Mouse (Mus musculus) right cerebral cortex, postnatal 4 days (tissue): Measurements from ENCODE around the gene Mrpl27.
"Not testable (repeated sequence)": the region's sequence is repeated elsewhere in the genome, so short reads cannot be mapped to it uniquely, and the experiment has no call there.

Experiments
- DNase-seq: peaks from one replicate; pipeline ENCODE4 v3.0.0-alpha.2; 2022

The Mrpl27 gene

DNA sequence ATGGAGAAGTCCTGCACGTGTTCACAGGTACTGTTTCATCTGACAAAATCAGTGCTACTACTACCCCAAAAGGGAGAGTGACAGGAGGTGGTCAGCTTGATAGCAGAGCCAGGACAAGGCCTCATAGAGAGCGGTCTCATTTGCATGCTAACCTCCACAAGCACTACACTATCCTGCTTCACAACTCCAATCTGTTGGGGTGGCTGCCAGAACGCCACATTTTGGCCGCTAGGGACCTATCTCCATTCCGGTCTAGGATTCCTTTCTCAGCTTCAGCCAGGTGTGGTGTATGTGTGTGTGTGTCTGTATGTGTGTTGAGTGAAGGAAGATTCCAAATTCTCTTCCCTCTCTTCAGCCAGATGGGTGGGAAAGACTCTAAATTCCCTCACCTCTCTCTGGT lies 21.9 kb downstream of the Mrpl27 start:
- no peak for DNase-seq

DNA sequence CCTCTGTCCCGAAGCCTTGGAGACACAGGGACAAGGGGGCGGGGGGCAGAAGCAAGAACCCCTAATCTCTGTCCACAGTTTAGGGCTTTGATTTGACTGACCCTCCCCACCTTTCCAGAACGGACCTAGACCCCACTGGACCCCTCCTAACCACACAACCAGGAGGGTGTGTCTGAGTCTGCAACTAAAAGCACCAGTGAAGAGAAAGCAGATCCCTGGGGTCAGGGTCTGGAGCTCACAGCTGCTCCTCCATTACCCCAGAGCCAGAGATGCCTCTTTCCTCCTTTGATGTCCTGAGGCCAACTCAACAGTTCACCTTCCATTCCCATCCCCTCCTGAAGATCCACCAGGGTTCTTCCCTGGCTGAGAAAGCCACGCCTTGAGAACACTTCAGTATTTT lies 22.7 kb downstream of the Mrpl27 start:
- no peak for DNase-seq

DNA sequence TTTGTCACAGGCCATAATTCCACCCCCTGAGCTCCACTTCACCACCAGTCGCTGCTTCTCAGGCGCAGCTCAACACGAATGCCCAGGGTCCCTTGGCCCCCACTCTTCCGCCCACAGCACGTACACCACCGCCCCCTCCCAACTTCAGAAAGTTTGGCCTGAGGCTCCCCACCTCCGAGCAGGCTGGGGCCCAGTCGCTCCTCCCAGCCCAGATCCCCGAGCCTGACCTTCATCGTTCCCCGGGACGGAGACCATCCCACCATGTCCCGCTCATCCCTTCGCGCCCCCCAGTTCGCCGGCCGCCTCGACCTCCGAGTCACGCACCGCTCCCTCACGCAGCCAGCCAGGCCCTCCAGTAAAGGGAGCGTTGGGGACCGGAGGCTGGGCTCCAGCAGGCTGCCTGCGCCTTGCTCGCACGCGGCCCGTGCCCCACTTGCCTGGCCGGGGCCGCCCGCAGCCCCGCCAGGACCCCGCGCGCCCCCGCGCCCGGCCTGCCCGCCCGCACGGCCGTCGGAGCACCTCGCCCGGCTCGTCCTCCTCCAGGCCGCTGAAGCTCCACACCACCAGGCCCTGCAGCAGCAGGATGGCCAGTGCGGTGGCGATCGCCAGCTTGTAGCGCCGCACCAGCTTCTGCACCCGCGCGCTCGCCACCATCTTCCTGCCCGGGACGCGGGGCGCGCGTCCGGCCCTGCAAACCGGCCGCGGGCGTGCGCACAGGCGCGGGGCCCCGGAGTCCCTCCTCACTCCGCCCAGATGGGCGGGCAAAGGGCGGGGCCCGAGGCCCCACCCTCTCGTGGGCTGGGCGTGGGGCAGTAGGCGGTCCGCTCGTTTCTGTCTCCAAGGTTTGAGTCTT lies 23.4 kb downstream of the Mrpl27 start, which contains the start of gene Xylt2:
Gene Xylt2 (minus strand): TSS at position 762 of the 853 bp plus-strand sequence.
- peak; percentile 89 for DNase-seq

DNA sequence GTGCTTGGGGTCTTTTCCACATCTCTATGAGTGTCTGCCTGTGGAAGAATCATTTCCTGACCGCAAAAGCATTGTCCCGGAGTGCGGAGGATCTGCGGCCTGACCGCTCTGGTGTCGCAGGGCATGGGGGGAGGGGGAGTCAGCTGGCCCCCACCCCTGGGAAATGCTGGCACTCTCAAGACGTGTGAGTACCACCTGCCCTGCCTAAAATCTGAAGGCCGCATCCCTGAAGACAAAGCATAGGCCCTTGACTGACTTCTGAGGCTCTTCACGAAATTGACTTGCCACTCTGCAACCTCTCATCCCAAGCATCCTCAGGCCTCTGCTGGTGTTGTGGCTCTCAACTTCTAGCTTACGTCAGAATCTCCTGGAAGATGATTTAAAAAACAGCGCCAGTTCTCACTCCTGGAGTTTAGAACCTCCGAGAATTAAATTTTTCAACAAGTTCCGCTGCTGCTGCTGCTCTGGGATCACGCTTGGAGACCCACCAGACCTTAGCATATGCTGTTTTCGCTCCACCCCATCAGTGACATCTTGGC lies 24.1 kb downstream of the Mrpl27 start:
- DNase-seq: no peak

DNA sequence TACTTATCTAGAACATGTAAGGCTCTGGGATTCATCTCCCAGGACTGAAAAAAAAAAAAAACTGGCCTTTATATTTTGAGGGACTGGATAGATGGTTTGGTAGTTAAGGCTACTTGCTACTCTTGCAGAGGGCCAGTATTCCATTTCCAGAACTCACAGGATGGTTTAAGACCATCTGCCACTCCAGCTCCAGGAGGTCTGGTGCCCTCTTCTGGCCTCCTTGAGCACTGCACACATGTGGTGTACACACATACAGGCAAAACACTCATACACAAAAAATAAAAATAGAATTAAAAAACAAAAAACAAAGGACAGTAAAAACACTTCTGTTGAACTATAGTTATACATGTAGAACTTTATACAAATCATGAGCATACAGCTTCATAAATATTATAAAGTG lies 27.1 kb downstream of the Mrpl27 start:
- DNase-seq: no peak

DNA sequence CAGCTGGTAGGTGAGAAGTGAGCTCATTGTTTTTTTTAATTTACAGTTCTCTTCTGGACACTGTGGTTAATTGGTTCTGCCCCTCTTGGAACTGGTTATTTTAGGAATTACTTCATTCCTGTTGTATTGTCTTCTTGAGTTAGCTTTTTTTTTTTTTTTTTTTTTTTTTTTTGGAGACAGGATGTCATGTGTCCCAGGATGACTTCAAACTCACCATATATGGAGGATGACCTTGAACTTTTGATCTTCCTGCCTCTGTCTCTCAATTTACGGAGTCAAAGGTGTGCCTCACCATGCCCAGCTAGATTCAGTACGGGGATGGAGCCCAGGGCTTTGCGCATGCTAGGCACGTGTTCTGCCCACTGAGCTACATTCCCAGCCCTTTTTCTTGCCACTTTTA lies 28.1 kb downstream of the Mrpl27 start:
- DNase-seq: no peak

DNA sequence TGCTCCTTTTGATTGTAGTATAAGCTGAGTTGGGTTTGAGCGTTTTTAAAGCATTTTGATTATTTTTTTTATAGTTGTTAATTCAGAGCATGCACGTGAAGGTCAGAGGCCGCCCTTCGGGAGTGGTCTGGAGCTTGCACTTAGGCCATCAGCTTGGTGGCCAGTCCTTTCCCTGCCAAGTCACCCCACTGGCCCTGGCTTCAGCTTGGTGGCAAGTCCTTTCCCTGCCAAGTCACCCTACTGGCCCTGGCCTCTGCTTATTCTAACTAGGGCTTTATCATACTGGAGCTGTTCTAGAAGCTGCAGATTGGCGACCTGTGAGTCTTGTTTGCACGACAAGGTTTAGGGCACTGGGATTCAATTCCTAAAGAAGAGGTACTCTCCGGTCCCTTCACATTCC lies 28.9 kb downstream of the Mrpl27 start:
- DNase-seq: no peak

DNA sequence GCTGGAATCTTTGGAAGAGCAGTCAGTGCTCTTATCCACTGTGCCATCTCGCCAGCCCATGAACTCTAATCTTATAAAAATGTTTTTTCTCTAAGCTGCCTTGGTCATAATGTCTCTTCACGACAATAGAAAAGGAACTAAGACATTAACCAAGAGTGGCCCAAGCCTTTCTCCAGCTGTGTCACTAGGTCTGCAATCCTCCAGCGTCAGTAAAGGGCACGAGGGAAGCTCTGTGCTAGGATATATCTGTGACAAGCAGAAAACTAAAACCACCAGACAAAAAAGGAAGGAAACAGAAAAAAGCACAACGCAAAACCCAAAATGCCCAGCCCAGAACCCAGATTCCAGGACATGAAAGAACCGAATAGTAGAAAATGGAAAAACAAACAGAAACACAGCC lies 33.6 kb downstream of the Mrpl27 start:
- DNase-seq: no peak

DNA sequence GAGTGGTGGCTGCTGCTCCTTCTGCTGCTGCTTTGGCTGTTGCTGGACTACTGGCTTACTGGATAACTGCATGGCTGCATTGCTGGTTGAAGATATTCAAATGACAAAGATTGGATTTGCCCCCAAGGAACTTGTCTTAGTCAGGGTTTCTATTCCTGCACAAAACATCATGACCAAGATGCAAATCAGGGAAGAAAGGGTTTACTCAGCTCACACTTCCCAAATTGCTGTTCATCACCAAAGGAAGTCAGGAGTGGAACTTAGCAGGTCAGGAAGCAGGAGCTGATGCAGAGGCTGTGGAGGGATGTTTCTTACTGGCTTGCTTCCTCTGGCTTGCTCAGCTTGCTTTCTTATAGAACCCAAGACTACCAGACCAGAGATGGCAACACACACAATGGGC lies 38.9 kb downstream of the Mrpl27 start:
- DNase-seq: not testable (repeated sequence)

DNA sequence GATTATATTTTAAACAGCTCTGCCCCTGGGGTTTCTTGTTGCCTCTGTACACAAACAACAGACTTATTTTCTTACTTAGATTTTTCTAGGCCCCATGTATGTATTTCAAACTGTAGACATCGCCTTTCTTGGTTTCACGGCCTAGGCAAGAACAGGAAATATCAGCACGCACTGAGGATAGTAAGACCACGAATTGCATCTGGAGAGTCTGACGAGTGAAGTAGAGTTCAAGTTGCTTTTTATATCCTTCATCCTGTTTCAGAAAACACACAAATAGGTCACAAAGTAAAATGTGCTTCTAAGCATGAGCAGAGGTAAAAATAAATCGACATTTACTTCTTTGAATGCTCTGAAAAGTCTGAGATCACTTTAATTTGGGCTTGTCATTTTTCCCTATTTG lies 41.9 kb downstream of the Mrpl27 start:
- no peak for DNase-seq

DNA sequence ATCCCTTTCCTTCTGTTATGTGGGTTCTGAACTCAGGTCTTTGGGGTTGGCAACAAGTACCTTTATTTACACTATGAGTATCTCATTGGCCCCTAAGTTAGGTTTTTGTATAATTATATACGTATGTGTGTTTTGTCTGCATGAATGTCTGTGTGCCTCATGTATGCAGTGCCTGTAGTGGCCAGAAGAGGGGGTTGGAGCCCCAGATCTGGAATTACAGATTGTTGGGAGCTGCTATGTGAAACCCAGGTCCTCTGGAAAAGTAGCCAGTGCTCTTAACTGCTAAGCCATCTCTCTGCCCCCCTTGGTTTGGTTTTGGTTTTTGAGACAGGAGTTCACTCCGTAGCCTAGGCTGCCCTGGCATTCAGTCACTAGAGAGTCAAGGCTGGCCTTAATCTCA lies 43.6 kb downstream of the Mrpl27 start:
- DNase-seq: no peak

DNA sequence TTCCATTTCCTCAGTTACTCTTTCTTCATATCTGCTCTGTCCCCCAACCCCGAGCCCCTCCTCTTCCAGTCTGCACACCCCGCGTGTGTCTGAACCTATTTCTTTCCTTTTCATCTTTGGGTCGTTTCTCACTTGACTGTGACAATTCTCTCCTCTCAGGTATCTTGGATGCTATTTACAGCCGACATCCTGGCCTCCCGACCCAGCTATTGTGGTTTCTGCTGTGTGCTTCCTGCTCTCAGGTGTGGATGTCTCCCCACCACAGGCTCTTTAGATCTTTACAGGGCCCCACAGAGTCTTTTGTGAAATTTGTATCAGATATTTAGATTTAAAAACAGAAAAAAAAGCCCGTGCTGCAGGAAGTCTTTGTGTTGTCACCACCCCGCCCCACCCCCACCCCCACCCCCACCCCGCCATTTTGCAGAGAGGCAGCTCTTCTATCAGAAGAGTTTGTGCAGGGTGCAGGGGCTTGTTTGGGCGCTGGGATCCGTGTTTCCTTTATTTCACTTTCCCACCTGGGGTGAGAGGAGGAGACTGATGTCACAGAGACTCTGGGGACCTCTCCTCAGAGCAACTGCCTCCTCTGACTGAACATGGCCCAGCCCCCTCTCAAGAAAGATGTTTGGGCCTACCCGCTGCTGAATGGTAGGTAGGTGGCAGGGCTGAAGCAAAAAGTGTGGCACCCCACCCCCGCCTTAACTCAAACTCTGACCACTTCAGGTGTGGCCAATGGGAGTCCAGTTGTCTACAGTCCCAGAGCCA lies 44.3 kb downstream of the Mrpl27 start:
- DNase-seq: no peak

DNA sequence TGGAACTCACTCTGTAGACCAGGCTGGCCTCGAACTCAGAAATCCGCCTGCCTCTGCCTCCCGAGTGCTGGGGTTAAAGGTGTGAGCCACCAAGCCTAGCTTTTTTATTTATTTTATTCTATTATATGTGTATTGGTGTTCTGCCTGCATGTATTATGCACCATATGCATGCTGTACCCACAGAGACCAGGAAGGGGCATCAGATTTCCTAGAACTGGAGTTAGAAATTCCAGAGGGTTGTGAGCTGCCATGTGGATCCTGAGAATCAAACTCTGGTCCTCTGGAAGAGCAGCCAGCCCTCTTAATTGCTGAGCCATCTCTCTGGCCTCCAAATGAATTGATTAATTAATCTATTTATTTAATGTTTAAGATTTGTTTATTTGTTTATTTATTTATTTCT lies 45.8 kb downstream of the Mrpl27 start:
- DNase-seq: no peak

DNA sequence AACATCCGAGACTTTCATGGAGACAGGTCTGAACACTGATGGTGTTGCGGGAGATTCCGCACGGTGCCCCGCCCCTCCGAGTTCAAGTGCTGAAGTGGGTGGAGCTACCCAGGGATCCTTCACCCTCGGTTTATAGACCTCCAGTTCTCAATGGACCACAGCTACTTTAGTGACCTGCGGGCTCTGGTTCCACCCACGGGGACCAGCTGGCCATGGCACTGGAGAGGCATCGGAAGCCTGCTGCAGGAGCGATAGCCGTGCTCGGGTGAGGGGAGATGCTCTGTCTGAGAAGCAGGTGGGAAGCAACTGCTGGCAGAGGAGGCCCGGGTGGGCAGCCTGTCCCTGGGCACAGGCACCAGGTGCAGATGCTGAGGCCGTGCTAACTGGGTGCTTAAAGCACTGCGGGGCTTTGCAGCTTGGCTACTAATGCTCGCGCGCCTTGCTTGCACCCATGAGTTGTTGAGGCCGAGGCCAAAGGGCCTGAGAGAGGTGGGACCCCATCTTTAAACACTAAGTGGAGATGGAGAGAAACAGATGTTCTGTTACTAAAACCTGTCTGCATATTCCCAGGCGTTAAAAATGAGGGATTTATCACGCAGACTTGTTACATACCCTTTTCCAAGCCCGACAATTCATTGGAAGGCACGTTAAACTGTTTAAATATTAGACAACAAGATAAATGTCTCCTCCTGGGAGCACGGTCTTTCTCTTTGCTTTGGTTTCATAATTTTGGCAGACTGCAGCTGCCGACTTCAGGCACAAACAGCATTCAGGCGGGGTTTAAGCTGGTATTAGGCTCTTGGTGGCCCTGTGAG lies 48.0 kb downstream of the Mrpl27 start:
- DNase-seq: no peak

DNA sequence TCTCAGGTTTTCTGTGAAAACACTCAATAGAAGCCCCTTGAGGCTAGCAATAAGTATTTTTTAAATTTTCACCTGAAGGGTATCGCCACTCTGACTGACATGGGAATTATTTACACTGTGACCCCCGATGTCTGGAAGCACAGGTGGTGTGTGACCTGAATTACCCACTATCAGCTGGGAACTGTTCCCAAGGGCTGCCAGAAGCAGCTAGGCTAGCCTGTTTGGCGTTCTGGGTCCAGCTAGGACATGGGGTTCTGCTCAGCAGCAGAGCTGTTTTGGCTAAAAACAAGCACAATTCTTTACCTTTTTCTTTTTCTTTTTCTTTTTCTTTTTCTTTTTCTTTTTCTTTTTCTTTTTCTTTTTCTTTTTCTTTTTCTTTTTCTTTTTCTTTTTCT lies 48.6 kb downstream of the Mrpl27 start:
- DNase-seq: no peak

DNA sequence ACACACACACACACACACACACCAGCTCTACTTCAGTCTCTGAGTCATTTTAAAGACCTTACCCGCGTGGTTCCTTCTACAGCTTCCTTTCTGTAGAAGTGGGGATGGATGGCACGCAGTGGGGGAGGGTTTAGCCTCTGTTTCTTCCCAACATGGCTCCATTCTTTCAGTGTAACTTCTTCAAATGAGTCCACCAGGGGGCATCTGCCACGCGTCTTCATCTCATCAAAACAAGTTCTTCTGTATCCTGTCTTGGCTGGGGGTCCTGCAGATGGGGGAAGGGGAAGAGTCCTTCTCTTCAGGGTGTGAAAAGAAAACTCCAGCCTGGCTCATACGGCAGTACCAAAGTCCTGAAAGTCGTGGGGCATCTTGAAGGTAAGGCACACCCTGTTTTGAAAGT lies 50.5 kb downstream of the Mrpl27 start:
- DNase-seq: no peak

DNA sequence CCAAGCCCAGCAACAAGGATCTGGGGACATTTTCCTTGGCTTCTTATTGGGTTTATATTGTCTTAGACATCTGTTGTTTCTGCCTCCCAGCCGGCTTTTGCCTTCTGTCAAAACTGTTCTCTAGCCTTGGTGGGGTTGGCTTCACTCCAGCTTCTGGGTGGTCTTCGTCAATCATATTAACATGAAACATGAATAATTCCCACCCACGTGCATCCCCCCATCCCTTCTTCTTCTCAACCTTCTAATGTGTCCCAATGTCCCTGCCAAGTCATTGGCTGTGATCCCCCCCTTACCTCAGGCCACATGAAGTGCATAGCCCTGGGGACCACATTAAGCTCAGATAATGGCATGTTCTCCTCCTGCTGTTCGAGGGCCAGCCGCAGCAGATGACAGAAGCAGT lies 50.9 kb downstream of the Mrpl27 start, which contains the start of gene Gm11541:
Gene Gm11541 (minus strand): TSS at position 28 of the 400 bp plus-strand sequence.
- DNase-seq: peak; percentile 11
